Mouse (Mus musculus) embryonic stem cell, embryonic (primary cell): ENCODE data around the gene Zdhhc13.

Source experiments
- CTCF ChIA-PET, 4 experiments: fragments of 300-600 bp in 2 of 4; fragments of 350-600 bp in 2 of 4; sonication (Branson Sonifier 250); formaldehyde crosslinking; loops; one replicate each; lab custom pipeline; 2022; ENCODE audit warnings: inconsistent platforms in 2 of 4; lab: Charles Lee
- POLR2A ChIA-PET, 4 experiments: fragments of 300-600 bp in 2 of 4; fragments of 350-600 bp in 2 of 4; sonication (Branson Sonifier 250); formaldehyde crosslinking; loops; one replicate each; lab custom pipeline; 2022; ENCODE audit warnings: antibody characterized with exemption in 4 of 4, inconsistent platforms in 1 of 4; lab: Charles Lee

The Zdhhc13 gene

GRCm38 (mm10) chr7:48777721-48778504, 10.9 kb upstream of the Zdhhc13 start:
- ChIA-PET CTCF (interaction anchor here in 1 of 4 experiments (0.6 kb wide), 1 partner anchor 355 kb away, joined by 3 read pairs; no protein-coding TSS in a partner anchor), POLR2A (interaction anchor here in 1 of 4 experiments (0.6 to 1.5 kb wide), 3 partner anchors 12 to 18 kb away, joined by 3 to 4 read pairs (median 3); no protein-coding TSS in a partner anchor)

DNA sequence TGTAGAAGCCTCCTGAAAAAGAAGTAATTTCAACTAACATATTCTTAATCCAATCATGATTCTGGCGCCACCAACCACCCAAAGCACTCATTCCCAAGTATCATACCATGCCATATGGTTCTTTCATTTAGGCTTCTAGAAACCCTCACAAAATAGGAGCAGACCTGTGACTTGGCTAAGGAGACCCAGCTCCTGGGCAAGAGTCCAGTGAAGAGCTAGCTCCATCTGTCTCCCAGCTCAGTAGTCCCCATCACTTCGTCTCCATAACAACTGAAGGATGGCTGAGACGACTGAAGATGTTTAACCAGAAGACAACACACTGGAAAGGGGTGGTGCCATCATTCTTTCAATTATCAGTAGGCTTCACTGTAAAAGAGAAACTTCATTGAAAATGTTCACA, 9.7 kb upstream of the Zdhhc13 start:
- POLR2A ChIA-PET: interaction anchor here in 1 of 4 experiments (0.6 to 1.5 kb wide), 3 partner anchors 10 to 75 kb away, joined by 4 to 5 read pairs (median 4); no protein-coding TSS in a partner anchor
- CTCF ChIA-PET: interaction anchor here in 1 of 4 experiments (0.7 kb wide), 1 partner anchor 29 kb away, joined by 5 read pairs; no protein-coding TSS in a partner anchor

GRCm38 (mm10) chr7:48782432-48782831, 6.4 kb upstream of the Zdhhc13 start:
- ChIA-PET CTCF (no interaction called here), POLR2A (no interaction called here)

GRCm38 (mm10) chr7:48784773-48785523, 3.9 kb upstream of the Zdhhc13 start:
- CTCF ChIA-PET: no interaction called here
- POLR2A ChIA-PET: interaction anchor here in 1 of 4 experiments (1.2 kb wide), 1 partner anchor 10 kb away, joined by 4 read pairs; no protein-coding TSS in a partner anchor

DNA sequence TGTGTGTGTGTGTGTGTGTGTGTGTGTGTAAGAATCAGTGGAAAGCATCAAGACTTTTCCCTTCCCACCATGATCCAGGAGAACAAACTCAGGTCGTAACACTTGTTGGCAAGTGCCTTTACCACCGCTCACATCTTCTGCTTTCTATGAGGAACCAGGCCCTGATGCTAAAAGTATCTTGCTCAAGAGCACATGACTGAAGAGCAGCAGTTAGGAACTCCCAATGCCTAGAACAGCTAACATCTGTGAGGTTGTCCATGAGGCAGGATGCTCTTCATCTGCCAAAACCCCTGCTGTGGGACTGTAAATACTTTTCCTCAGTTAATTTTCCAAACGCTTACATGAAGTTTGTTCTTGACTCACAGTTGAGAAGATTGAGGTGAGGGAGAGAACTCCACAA, 455 bp upstream of the Zdhhc13 start:
- ChIA-PET CTCF (no interaction called here), POLR2A (interaction anchor here in 2 of 4 experiments (0.7 to 0.8 kb wide), 2 partner anchors 89 to 117 kb away, joined by 3 to 4 read pairs; no protein-coding TSS in a partner anchor)

DNA sequence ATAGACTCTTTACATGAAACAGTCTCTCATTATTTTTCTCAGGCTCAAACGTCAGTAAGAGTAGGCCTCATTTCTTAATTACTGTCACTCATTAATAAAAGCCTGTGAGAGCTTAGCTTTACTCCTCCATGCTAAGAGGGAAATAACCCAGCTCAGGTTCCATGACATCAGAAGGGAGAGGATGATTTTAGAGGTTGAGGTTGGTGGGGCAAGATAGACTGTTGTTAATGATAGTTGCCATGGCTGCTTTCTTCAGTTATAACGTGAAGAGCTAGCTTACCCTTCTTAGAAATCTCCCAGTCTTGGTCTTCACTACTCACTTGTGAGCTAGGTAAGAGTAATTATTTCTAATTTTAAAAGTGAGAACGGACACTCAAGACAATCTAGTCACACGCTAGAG, 1.3 kb downstream of the Zdhhc13 start:
- ChIA-PET CTCF (interaction anchor here in 1 of 4 experiments (0.7 kb wide), 1 partner anchor 796 kb away, joined by 3 read pairs; no protein-coding TSS in a partner anchor), POLR2A (interaction anchor here in 3 of 4 experiments (0.6 to 1.7 kb wide), 17 partner anchors 8 to 560 kb away, joined by 3 to 8 read pairs (median 3); partner anchors contain the start of gene E2f8 (in 1 of the 3))

DNA sequence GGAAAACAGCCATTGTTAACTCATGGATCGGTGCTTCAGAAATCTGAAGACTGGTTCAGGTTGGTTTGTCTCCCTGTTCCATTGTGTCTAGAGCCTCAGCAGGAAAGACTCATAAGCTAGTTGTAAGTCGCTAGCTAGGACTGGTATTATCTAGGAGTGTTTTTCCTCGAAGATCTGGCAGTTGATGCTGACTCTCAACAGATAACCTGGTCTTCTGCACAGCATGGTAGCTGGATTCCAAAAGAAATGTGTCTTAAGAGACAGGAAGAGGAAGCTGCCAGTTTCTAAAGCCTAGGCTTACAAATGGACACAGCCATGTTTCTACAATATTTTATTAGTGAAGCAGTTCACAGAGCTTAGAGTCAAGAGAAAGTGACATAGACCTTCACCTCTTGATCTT, 2.6 kb downstream of the Zdhhc13 start:
- POLR2A ChIA-PET: interaction anchor here in 2 of 4 experiments (0.7 to 1.7 kb wide), 6 partner anchors 52 to 1385 kb away, joined by 3 to 6 read pairs (median 3); partner anchors contain the start of gene E2f8 (in 1 of the 2)
- CTCF ChIA-PET: interaction anchor here in 1 of 4 experiments (1.2 kb wide), 1 partner anchor 103 kb away, joined by 4 read pairs; no protein-coding TSS in a partner anchor

DNA sequence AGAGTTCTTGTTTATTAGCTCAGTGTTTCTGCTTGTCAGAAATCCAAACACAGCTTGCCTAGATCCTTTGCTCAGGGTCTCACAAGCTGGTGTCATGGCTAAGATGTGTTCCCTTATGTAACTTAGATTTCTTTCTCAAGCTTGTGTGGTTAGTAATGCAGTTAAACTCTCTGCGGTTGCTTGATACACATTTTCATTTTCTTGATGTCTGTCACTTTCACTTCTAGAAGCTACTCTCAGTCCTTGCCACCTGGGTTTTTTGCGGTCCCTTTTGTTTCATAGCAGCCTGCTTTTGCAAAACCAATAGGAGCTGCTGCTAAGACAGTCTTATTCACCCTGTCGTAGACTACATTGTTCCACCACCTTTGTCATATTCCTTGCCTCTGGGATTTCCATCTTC, 6.3 kb downstream of the Zdhhc13 start:
- POLR2A ChIA-PET: interaction anchor here in 1 of 4 experiments (1.0 to 1.4 kb wide), 3 partner anchors 10 to 14 kb away, joined by 3 to 4 read pairs (median 3); no protein-coding TSS in a partner anchor

DNA sequence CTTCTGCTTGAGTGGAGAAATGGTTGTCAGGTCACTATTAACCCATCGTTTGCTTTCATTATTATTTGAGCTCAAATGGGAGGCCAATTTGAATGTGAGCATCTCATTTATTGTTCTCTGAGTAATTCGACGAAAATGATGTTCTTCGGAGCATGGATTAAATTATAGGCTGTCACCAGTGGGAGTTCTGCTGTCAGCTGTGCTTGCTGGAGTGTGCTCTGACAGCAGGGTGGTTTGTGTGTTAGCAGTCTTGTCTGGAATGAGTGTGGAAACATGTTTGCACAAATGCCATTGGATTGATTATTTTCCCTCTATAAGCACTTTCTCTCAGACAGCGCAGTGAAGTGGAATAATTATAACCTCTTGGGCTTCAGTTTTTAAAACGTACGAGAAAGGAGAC, 14.6 kb downstream of the Zdhhc13 start:
- POLR2A ChIA-PET: interaction anchor here in 2 of 4 experiments (0.6 to 1.2 kb wide), 3 partner anchors 13 to 47 kb away, joined by 3 to 7 read pairs (median 3); no protein-coding TSS in a partner anchor

More for the DNA sequence above, 6.3 kb downstream of the Zdhhc13 start:
- CTCF ChIA-PET: no interaction called here

DNA sequence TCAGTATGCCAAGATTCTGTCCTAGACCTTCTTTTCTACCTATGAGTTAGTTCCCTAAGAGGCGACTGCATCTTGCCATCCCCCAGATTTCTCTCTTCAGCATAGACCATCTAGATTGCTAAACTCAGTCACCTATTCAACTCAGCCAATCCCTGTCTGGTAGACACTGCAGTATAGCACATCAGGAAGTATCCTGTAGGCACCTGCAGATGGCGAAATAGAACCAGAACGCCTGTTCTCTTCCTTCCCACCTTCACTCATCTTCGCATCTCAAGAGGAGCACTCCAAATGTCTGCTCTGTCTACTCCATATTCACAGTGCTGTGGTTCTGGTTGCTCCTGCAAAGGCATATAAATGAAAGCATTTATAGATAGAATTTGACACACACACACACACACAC, 17.8 kb downstream of the Zdhhc13 start:
- ChIA-PET POLR2A (interaction anchor here in 2 of 4 experiments (0.7 to 1.2 kb wide), 2 partner anchors 14 to 31 kb away, joined by 3 read pairs; no protein-coding TSS in a partner anchor), CTCF (interaction anchor here in 1 of 4 experiments (1.3 kb wide), 1 partner anchor 70 kb away, joined by 6 read pairs; no protein-coding TSS in a partner anchor)

More for the DNA sequence above, 14.6 kb downstream of the Zdhhc13 start:
- CTCF ChIA-PET: no interaction called here

GRCm38 (mm10) chr7:48810652-48811051, 21.8 kb downstream of the Zdhhc13 start:
- ChIA-PET POLR2A (interaction anchor here in 1 of 4 experiments (1.0 kb wide), 1 partner anchor 71 kb away, joined by 5 read pairs; the partner anchor contains the start of gene E2f8), CTCF (no interaction called here)

DNA sequence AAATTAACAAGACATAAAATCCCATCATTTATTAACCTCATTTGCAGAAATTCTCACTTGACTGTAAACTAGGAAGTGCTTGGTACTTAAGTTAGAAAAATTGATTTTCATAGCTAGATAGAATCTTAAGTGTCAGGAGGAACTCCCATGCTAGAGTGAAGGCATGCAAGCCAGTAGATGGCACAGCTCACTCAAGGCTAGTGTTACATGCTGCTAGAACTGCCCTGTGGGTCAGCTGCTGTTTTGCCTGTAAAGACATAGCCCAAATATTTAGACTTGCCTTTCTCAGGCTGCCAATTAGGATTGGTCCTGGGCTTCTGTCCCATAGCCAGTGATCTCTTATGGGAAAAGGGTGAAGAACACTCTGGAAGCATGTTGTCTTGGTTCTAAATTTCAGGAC, 23.6 kb downstream of the Zdhhc13 start:
- CTCF ChIA-PET: no interaction called here
- POLR2A ChIA-PET: interaction anchor here in 1 of 4 experiments (1.4 kb wide), 1 partner anchor 23 kb away, joined by 5 read pairs; the partner anchor contains the start of gene Zdhhc13

- POLR2A ChIA-PET: no interaction called here
Observed at GRCm38 (mm10) chr7:48813594-48813993, 24.8 kb downstream of the Zdhhc13 start.

DNA sequence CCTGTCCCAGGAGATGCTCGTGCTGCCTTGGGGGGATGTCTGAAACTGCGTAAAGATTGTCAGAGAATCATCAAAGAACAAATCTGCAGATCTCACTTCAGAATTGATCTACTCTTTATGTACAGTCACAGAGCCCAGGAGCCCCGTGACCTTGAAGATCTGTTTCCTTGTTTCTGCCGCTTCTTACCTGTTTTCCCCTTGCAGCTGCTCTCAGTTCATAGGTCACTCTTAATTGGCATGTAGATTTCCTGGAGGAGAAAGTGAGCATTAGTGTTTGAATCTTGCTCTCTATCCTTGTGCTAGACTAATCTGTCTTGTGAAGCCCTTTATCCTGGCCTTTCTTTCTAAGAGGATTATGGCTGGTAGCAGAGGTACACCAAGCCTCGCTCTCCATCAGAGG, 32.9 kb downstream of the Zdhhc13 start:
- ChIA-PET POLR2A (interaction anchor here in 2 of 4 experiments (0.6 to 0.7 kb wide), 2 partner anchors 9 to 13 kb away, joined by 4 to 5 read pairs; no protein-coding TSS in a partner anchor), CTCF (interaction anchor here in 1 of 4 experiments (0.6 kb wide), 1 partner anchor 452 kb away, joined by 3 read pairs; no protein-coding TSS in a partner anchor)

More at GRCm38 (mm10) chr7:48813594-48813993, 24.8 kb downstream of the Zdhhc13 start:
- CTCF ChIA-PET: interaction anchor here in 1 of 4 experiments (0.5 kb wide), 1 partner anchor 170 kb away, joined by 21 read pairs; no protein-coding TSS in a partner anchor

DNA sequence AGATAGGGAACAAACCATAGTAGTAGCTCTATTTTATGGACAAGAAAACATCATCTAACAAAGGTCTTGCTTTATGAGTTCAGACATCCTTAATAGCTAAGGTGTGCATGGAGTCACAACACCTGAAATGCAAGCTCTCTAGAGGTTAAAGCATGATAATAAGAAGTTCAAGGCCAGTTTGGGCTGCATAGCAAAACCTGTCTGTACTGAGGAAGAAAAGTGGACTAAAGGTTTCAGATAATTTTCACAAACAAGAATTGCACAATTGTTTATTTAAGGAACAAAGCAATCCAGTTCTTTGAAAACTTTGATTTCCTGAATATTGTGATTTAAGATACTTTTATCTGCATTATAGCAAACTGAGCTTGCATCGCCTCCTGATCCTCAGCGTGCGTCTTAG, 34.8 kb downstream of the Zdhhc13 start:
- CTCF ChIA-PET: no interaction called here
- POLR2A ChIA-PET: interaction anchor here in 1 of 4 experiments (0.5 to 2.1 kb wide), 2 partner anchors 10 to 58 kb away, joined by 4 to 6 read pairs; no protein-coding TSS in a partner anchor

DNA sequence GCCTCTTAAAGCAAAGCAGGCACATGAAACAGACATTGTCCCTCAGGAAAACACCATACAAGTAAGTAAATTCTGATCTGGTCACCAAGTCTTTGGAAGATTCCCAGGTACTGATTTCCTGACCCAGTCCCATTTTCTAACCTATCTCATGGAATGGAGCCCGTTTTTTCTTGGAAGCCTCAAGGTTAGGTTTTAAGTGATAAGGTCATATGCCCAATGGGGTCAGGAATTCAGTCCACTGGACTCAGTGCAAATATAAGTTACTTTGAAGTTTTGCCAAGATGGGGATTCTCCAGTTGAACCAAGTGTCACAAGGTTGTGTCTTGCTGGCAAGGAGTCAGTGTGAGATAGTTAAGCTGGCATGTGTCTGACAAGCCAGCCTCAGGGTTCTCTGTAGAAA, 35.9 kb downstream of the Zdhhc13 start:
- CTCF ChIA-PET: no interaction called here
- POLR2A ChIA-PET: interaction anchor here in 3 of 4 experiments (0.5 to 2.1 kb wide), 4 partner anchors 9 to 35 kb away, joined by 3 to 6 read pairs (median 3); no protein-coding TSS in a partner anchor

GRCm38 (mm10) chr7:48825170-48825569, 36.4 kb downstream of the Zdhhc13 start:
- CTCF ChIA-PET: no interaction called here
- POLR2A ChIA-PET: interaction anchor here in 3 of 4 experiments (0.5 to 2.1 kb wide), 4 partner anchors 9 to 36 kb away, joined by 3 to 6 read pairs (median 3); no protein-coding TSS in a partner anchor
